Mouse (Mus musculus): ENCODE measurements at regions not wholly inside any gene's neighbourhood (a gene's known extent, or its start where the extent isn't known, plus 50 kb on each side); places are given as distances from the start of the nearest gene placed in this dataset.

DNA sequence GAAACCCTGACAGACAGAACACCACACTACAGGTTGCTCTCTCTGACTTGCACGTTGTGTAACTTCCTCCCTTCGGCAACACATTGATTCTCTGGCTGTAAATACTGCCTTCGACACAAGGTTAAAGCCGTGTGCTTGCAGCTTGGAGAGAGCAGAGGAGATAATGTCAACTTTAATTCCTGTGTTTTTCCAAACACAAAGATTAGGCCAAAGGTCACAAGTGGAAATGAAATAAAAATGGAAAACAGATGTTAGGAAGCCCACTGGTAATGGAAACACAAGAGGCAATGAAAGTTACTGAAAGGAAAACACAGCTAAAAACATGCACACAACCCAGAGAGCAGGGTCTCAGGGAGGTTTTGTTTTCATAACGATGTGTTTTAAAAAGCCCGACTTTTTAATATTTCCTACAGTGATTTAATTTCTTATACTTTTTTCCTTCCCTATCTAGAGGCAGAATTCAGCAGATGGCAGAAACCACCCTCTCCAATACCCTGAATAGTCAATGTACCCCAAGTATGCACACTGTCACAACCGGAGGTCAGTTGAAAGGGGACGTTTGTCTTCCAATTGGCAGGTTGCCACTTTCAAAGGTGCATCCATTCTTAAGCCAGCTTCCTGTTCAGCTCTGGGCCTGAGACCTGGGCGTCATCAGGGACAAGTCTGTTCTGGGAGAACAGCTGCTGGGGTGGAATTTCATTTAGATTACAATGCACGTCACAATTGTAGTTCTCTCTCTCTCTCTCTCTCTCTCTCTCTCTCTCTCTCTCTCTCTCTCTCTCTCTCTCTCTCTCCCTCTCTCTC lies 210.8 kb upstream of the Gm5148 start:
- no peak for DNase-seq (ENCODE audit: low spot score in 2 of 2)

- no peak for DNase-seq (ENCODE audit: low spot score in 2 of 2)
These were observed 209.9 kb upstream of the Gm5148 start for GRCm38 (mm10) chr3:37934236-37934635.

DNA sequence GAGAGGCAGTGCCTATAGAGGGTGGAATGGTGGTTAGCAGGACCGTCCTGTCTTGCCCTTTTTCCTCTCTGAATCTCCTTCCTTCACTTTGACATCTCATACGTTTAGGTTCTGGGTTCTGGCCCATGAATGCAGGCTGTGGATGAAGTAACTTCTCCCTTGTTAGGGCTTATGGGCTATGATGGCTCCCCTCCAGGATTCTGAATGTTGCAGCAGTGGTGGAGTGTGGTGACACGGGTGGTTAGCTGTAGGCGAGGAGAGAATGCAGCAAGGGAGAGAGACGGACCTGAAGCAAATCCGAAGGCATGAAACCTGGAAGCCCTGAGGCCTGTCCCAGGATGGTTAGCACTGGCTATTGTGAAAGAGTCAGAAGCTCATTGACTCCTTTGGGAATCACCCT lies 204.4 kb upstream of the Gm5148 start:
- no peak for DNase-seq (ENCODE audit: low spot score in 2 of 2)

GRCm38 (mm10) chr3:37919450-37920156 lies 195.3 kb upstream of the Gm5148 start:
- no peak for DNase-seq (ENCODE audit: low spot score in 2 of 2)

GRCm38 (mm10) chr3:37916786-37917479 lies 192.6 kb upstream of the Gm5148 start:
- no peak for DNase-seq (ENCODE audit: low spot score in 2 of 2)

GRCm38 (mm10) chr3:37916281-37916680 lies 192.0 kb upstream of the Gm5148 start:
- no peak for DNase-seq (ENCODE audit: low spot score in 2 of 2)

GRCm38 (mm10) chr3:37915673-37916072 lies 191.4 kb upstream of the Gm5148 start:
- DNase-seq (ENCODE audit: low spot score in 2 of 2) = no peak

DNA sequence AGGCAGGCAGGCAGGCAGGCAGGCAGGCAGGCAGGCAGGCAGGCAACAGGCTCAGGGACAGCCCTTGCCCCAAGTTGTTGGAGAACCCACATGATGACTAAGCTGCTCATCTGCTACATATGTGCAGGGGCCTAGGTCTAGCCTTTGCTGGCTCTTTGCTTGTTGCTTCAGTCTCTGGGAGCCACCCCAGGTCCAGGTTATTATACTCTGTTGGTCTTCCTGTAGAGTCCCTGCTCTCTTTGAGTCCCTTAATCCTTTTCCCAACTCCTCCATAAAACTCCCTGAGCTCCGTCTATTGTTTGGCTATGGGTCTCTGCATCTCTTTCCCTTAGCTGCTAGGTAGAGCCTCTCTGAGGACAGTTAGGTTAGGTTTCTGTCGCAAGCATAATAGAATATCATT lies 189.8 kb upstream of the Gm5148 start:
- no peak for DNase-seq (ENCODE audit: low spot score in 2 of 2)

- DNase-seq (ENCODE audit: low spot score in 2 of 2) = no peak
These were observed 185.5 kb upstream of the Gm5148 start for GRCm38 (mm10) chr3:37909821-37910220.

- no peak for DNase-seq (ENCODE audit: low spot score in 2 of 2)
These were observed 184.7 kb upstream of the Gm5148 start for GRCm38 (mm10) chr3:37909008-37909407.

DNA sequence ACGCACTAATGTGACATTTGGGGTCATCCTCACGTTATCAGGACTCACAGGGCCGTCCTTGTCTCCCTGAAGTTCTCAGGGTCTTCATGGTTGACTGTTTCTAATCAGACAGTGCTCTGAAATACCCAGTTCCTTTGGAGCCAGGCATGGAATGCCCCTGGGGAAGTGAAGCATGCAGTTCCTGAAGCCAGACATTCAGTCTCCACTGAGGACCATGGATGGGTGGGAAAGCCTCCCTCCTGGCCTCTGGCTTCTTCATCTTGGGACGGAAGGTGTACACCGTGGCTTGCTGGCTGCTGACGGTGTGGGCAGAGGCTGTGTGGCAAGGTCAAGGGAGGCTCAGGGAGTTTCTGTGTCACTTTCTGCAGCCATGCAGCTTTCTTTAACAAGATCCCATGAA lies 184.2 kb upstream of the Gm5148 start:
- no peak for DNase-seq (ENCODE audit: low spot score in 2 of 2)

- peak; percentile 34 to 42 for DNase-seq (ENCODE audit: low spot score in 2 of 2)
These were observed 183.3 kb upstream of the Gm5148 start for GRCm38 (mm10) chr3:37907432-37908088.

GRCm38 (mm10) chr3:37906806-37907251 lies 182.5 kb upstream of the Gm5148 start:
- DNase-seq (ENCODE audit: low spot score in 2 of 2) = no peak

- no peak for DNase-seq (ENCODE audit: low spot score in 2 of 2)
These were observed 179.9 kb upstream of the Gm5148 start for GRCm38 (mm10) chr3:37904188-37904587.

GRCm38 (mm10) chr3:37903482-37903881 lies 179.2 kb upstream of the Gm5148 start:
- no peak for DNase-seq (ENCODE audit: low spot score in 2 of 2)

- no peak for DNase-seq (ENCODE audit: low spot score in 2 of 2)
These were observed 178.7 kb upstream of the Gm5148 start for GRCm38 (mm10) chr3:37903021-37903420.

DNA sequence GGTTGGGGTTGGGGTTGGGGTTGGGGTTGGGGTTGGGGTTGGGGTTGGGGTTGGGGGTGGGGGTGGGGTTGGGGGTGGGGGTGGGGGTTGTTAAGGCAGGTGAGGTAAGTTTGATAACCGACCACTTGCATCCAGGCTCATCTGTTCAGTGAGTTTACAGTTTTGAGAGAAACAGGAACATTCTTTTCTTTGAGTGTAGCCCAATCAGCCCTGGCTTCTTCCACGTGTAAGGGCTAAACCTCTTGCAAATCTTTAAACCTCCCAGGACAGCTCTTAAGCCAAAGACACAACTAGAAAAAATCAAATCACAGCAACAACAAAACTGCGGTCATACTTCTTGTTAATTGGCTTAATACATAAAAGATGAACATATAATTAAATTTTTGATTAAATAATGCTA lies 173.1 kb upstream of the Gm5148 start:
- DNase-seq (ENCODE audit: low spot score in 2 of 2) = no peak

DNA sequence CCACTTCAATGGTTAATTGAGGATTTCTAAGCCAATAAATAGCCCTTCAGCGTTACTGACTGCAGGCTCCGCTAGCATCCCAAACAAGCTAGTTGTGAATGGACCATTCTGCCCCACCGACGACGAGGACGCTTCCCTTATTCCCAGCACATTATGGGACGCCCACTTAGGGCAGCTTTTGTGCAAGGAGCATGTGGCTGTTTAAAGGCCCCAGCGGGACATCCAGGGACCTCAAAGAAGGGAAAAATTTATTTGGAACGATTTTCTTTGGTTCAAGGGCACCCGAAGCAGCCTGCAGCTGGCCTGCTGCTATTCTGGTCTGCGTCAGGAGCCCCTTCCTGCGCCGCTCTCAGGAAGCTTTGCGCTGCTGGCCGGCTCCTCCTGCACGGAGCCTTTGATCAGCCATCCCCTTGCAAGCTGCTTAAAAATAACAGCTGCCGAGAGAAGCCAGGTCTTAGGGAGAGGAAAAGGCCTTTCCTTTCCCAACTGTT lies 172.6 kb upstream of the Gm5148 start:
- no peak for DNase-seq (ENCODE audit: low spot score in 2 of 2)

DNA sequence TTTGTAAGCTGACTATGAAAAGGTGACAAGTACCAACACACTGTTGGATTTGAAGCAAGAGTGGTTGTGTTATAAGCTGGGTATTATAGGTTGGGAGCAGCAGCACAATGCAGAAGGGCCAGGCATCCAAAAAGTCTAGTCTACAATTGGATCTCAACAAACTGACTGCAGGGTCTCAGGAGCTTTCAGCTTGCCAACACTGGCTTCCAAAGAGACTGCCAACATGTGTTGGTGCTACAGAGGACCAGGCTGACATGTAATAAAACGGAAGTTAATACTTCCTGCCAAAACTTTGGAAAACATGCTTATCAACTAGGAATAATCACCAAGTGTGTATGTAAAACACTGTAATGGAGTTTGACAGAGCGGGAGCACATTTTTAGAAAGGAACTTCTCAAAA lies 170.3 kb upstream of the Gm5148 start:
- DNase-seq (ENCODE audit: low spot score in 2 of 2) = no peak

DNA sequence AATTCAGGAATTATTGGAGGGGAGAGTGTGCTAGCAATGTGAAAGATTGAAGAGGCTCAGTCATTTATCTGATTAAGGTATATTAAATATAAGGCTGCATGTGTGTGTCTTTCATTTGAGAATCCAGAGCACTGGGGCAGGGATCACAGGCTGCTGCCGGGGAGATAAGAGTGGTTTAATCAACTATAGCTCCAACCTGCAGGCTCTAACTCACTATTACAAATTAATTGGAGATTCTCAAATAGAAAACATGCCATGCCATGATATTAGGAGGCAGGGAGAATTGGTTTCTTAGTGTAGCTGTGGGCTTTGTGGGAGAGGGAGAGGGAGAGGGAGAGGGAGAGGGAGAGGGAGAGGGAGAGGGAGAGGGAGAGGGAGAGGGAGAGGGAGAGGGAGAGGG lies 165.9 kb upstream of the Gm5148 start:
- DNase-seq (ENCODE audit: low spot score in 2 of 2) = no peak

GRCm38 (mm10) chr3:37888455-37888854 lies 164.2 kb upstream of the Gm5148 start:
- DNase-seq (ENCODE audit: low spot score in 2 of 2) = no peak
